Mouse (Mus musculus) MEL (cell line): Measurements from ENCODE around the gene Anapc13. TPM values are rescaled to one million over a fixed set of nuclear protein-coding genes. Genes with fewer than 3 reads are reported as not detected.

ENCODE experiments used
- DNase-seq: peaks from one replicate; pipeline ENCODE4 v3.0.0; 2011; ENCODE audit warnings: low read depth, low spot score
- H3K27ac ChIP-seq: 2 replicates; pipeline ENCODE4 v1.5.1; 2012; ENCODE audit warnings: low read depth, mild to moderate bottlenecking, control low read depth, low read length, moderate library complexity; ENCODE audit not compliant: control insufficient read depth
- H3K27me3 ChIP-seq, 2 experiments: fragments of 150-350 bp in 1 of 2; sonication (generic) in 1 of 2; 2 replicates each; pipeline ENCODE4 v1.6.1; 2012; ENCODE audit warnings: low read length in 2 of 2, mild to moderate bottlenecking in 2 of 2, improper control_type of control experiment in 1 of 2, moderate library complexity in 1 of 2; ENCODE audit not compliant: insufficient read depth in 2 of 2, control insufficient read depth in 1 of 2
- H3K36me3 ChIP-seq, 2 experiments: 2 replicates each; pipeline ENCODE4 v1.6.1; 2012 to 2014; ENCODE audit warnings: low read length in 2 of 2, improper control_type of control experiment in 1 of 2, inconsistent platforms in 1 of 2, mild to moderate bottlenecking in 1 of 2; ENCODE audit not compliant: insufficient read depth in 2 of 2, control insufficient read depth in 1 of 2
- H3K4me1 ChIP-seq, 2 experiments: fragments of 150-350 bp in 1 of 2; sonication (generic) in 1 of 2; 2 replicates each; pipeline ENCODE4 v1.6.1; 2012; ENCODE audit warnings: low read length in 2 of 2, improper control_type of control experiment in 1 of 2, mild to moderate bottlenecking in 1 of 2; ENCODE audit not compliant: insufficient read depth in 2 of 2, control insufficient read depth in 1 of 2
- H3K4me3 ChIP-seq, 2 experiments: fragments of 150-350 bp in 1 of 2; sonication (generic) in 1 of 2; 2 replicates each; pipeline ENCODE4 v1.5.1; 2012; ENCODE audit warnings: low read depth in 2 of 2, low read length in 2 of 2, mild to moderate bottlenecking in 2 of 2, moderate library complexity in 2 of 2, control low read depth in 1 of 2, improper control_type of control experiment in 1 of 2; ENCODE audit not compliant: control insufficient read depth in 1 of 2, insufficient read depth in 1 of 2
- H3K79me2 ChIP-seq: 2 replicates; pipeline ENCODE4 v1.6.1; 2012; ENCODE audit warnings: mild to moderate bottlenecking, low read length, moderate library complexity; ENCODE audit not compliant: control insufficient read depth, poor library complexity, insufficient read depth
- H3K9ac ChIP-seq: 2 replicates; pipeline ENCODE4 v1.6.1; 2012; ENCODE audit warnings: low read depth, mild to moderate bottlenecking, control low read depth, low read length, moderate library complexity; ENCODE audit not compliant: control insufficient read depth, poor library complexity, severe bottlenecking
- H3K9me3 ChIP-seq: fragments of 150-350 bp; sonication (generic); replicated peaks from 2 replicates; pipeline ENCODE4 v1.6.1; 2012; ENCODE audit warnings: mild to moderate bottlenecking, low read length, improper control_type of control experiment, moderate library complexity; ENCODE audit not compliant: insufficient read depth
- CTCF ChIP-seq, 3 experiments: IDR thresholded peaks in 2 of 3; conservative IDR thresholded peaks in 1 of 3; 2 replicates each; pipeline ENCODE4 v1.5.1; 2011 to 2012; ENCODE audit warnings: low read length in 3 of 3, low read depth in 2 of 3, mild to moderate bottlenecking in 2 of 3, improper control_type of control experiment in 1 of 3, inconsistent platforms in 1 of 3, mixed read lengths in 1 of 3, moderate library complexity in 1 of 3; ENCODE audit not compliant: control insufficient read depth in 1 of 3, insufficient read depth in 1 of 3, poor library complexity in 1 of 3, severe bottlenecking in 1 of 3
- E2F4 ChIP-seq: IDR thresholded peaks from 2 replicates; pipeline ENCODE4 v1.6.1; 2011; ENCODE audit warnings: low read depth, low read length, improper control_type of control experiment, borderline replicate concordance
- ELF1 ChIP-seq: IDR thresholded peaks from 2 replicates; pipeline ENCODE4 v1.6.1; 2014; ENCODE audit warnings: low read depth, mild to moderate bottlenecking, inconsistent platforms, low read length, improper control_type of control experiment, moderate library complexity
- ETS1 ChIP-seq: IDR thresholded peaks from 2 replicates; pipeline ENCODE4 v1.6.1; 2012; ENCODE audit warnings: low read depth, mild to moderate bottlenecking, inconsistent platforms, low read length, improper control_type of control experiment, moderate library complexity
- GABPA ChIP-seq: IDR thresholded peaks from 2 replicates; pipeline ENCODE4 v1.6.1; 2012; ENCODE audit warnings: low read depth, mild to moderate bottlenecking, inconsistent platforms, low read length, improper control_type of control experiment, moderate library complexity
- GATA1 ChIP-seq: IDR thresholded peaks from 2 replicates; pipeline ENCODE4 v1.6.1; 2011; ENCODE audit warnings: low read depth, low read length, improper control_type of control experiment
- KAT2A ChIP-seq: conservative IDR thresholded peaks from 2 replicates; pipeline ENCODE4 v1.6.1; 2012; ENCODE audit warnings: low read depth, low read length, improper control_type of control experiment, inconsistent platforms
- MAFK ChIP-seq: IDR thresholded peaks from 2 replicates; pipeline ENCODE4 v1.6.1; 2011; ENCODE audit warnings: low read depth, mild to moderate bottlenecking, low read length, improper control_type of control experiment, borderline replicate concordance
- MAX ChIP-seq: IDR thresholded peaks from 2 replicates; pipeline ENCODE4 v1.6.1; 2011; ENCODE audit warnings: low read length, improper control_type of control experiment
- MXI1 ChIP-seq: IDR thresholded peaks from 2 replicates; pipeline ENCODE4 v1.6.1; 2011; ENCODE audit warnings: mild to moderate bottlenecking, low read depth, low read length, improper control_type of control experiment
- NRF1 ChIP-seq: IDR thresholded peaks from 2 replicates; pipeline ENCODE4 v1.6.1; 2014; ENCODE audit warnings: low read depth, mild to moderate bottlenecking, inconsistent platforms, low read length, improper control_type of control experiment, moderate library complexity; ENCODE audit not compliant: poor library complexity, insufficient read depth, severe bottlenecking
- RAD21 ChIP-seq: IDR thresholded peaks from 2 replicates; pipeline ENCODE4 v1.6.1; 2011; ENCODE audit warnings: mild to moderate bottlenecking, low read depth, low read length, improper control_type of control experiment
- SIN3A ChIP-seq: IDR thresholded peaks from 2 replicates; pipeline ENCODE4 v1.6.1; 2012; ENCODE audit warnings: low read length, improper control_type of control experiment, inconsistent platforms
- SMC3 ChIP-seq: IDR thresholded peaks from 2 replicates; pipeline ENCODE4 v1.6.1; 2011; ENCODE audit warnings: low read depth, low read length, improper control_type of control experiment
- TAL1 ChIP-seq: IDR thresholded peaks from 2 replicates; pipeline ENCODE4 v1.6.1; 2012; ENCODE audit warnings: mild to moderate bottlenecking, inconsistent platforms, low read length, moderate library complexity, mixed read lengths
- TBP ChIP-seq: IDR thresholded peaks from 2 replicates; pipeline ENCODE4 v1.8.0; 2011; ENCODE audit warnings: low read depth, low read length, improper control_type of control experiment
- UBTF ChIP-seq: IDR thresholded peaks from 2 replicates; pipeline ENCODE4 v1.6.1; 2012; ENCODE audit warnings: low read depth, mild to moderate bottlenecking, inconsistent platforms, low read length, improper control_type of control experiment, moderate library complexity, borderline replicate concordance; ENCODE audit not compliant: insufficient read depth
- USF1 ChIP-seq: IDR thresholded peaks from 2 replicates; pipeline ENCODE4 v1.6.1; 2014; ENCODE audit warnings: low read depth, mild to moderate bottlenecking, inconsistent platforms, low read length, improper control_type of control experiment, moderate library complexity
- USF2 ChIP-seq, 2 experiments: IDR thresholded peaks; 2 replicates each; pipeline ENCODE4 v1.6.1; 2011 to 2012; ENCODE audit warnings: improper control_type of control experiment in 2 of 2, low read length in 2 of 2, borderline replicate concordance in 1 of 2, inconsistent platforms in 1 of 2, low read depth in 1 of 2, mild to moderate bottlenecking in 1 of 2; ENCODE audit not compliant: insufficient read depth in 1 of 2
- ZMIZ1 ChIP-seq: IDR thresholded peaks from 2 replicates; pipeline ENCODE4 v1.6.1; 2012; ENCODE audit warnings: low read depth, mild to moderate bottlenecking, inconsistent platforms, low read length, improper control_type of control experiment, moderate library complexity
- ZNF384 ChIP-seq: IDR thresholded peaks from 2 replicates; pipeline ENCODE4 v1.6.1; 2012; ENCODE audit warnings: low read depth, mild to moderate bottlenecking, inconsistent platforms, low read length, improper control_type of control experiment
- polyA plus RNA-seq, 2 experiments: library from polyadenylated mRNA; stranded (reverse) in 1 of 2; unstranded in 1 of 2; fragments of >175 nt in 1 of 2; fragments of >200 nt in 1 of 2; gene quantifications; 2 replicates each; pipeline versions ENCODE4 v1.2.1 to v1.2.4; 2012; ENCODE audit warnings: low replicate concordance in 2 of 2, low read depth in 1 of 2; ENCODE audit not compliant: insufficient read length in 2 of 2, insufficient read depth in 1 of 2, missing spikeins in 1 of 2
- total RNA-seq: library from RNA; depleted of rRNA; stranded (reverse); fragments of 300-350 nt; gene quantifications from 2 replicates; pipeline ENCODE4 v1.2.3, GENCODE M21; 2012

The Anapc13 gene
- total and polyA plus RNA-seq, 3 experiments: 89.9 to 113 TPM; not detected in 1

- TF ChIP-seq SIN3A (no peak), ELF1 (no peak), UBTF (no peak), ZMIZ1 (no peak)
- Histone ChIP-seq H3K36me3 (peaks cover 0 to 10% of the 10 kb centered on the region in 2 experiments; a peak in 2 of 4 replicates), H3K4me1 (peaks cover 4 to 18% of the 10 kb centered on the region in 2 experiments; a peak in 3 of 4 replicates), H3K79me2 (peaks cover 14% of the 10 kb centered on the region), H3K27me3 (no peaks in the 10 kb centered on the region), H3K9me3 (no peaks in the 10 kb centered on the region), H3K9ac (peak overlapping the region; percentile 99), H3K27ac (no peak overlapping the region), H3K4me3 (peak overlapping the region; percentile 70 to 97)
- DNase-seq: no peak
Measured at GRCm38 (mm10) chr9:102627442-102627841, 1.3 kb downstream of the Anapc13 start.

DNA sequence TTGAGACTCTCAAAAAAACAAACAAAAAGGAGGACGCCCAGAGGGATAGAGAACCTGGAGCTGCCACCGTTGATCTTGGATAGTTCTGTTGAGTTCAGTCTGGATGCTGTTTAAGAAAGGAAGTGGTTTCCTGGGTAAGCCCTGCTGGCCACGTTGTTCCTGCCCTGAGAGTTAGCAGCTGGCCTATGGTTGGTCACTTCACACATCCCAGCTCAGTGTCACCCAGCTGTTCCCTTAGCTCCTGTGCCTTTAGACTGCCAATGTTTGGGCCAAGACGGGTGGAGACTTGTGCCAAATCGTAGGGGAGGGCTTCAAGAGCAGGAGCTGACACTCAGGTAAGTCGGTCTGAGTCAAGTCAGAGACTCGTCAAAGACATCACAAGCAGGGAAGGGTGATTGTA, 3.0 kb downstream of the Anapc13 start:
- peaks cover 4 to 14% of the 10 kb centered on the region in 2 experiments; a peak in 3 of 4 replicates for H3K4me1 ChIP-seq
- no peak for DNase-seq
- no peak for TF ChIP-seq KAT2A
- TF ChIP-seq ZNF384: no peak
- TF ChIP-seq RAD21: no peak
- TF ChIP-seq CTCF (IDR thresholded peaks at IDR 0.05 in 2 of 3, conservative IDR thresholded peaks at IDR 0.05 in 1 of 3; ENCODE audit: control insufficient read depth in 1 of 3, insufficient read depth in 1 of 3, low read depth in 2 of 3, low read length in 3 of 3, poor library complexity in 1 of 3, severe bottlenecking in 1 of 3): no peak
- TF ChIP-seq TAL1: no peak
- TF ChIP-seq ETS1: no peak
- no peak for TF ChIP-seq USF2 (IDR thresholded peaks at IDR 0.05; ENCODE audit: borderline replicate concordance in 1 of 2, insufficient read depth in 1 of 2, low read depth in 1 of 2, low read length in 2 of 2)
- no peak for TF ChIP-seq TBP
- TF ChIP-seq GATA1: no peak
- no peak for TF ChIP-seq USF1
- TF ChIP-seq MXI1: no peak
- no peak for TF ChIP-seq MAX
- no peak for TF ChIP-seq NRF1
- no peak for TF ChIP-seq E2F4
- TF ChIP-seq MAFK: no peak
- TF ChIP-seq GABPA: no peak
- no peak for TF ChIP-seq SMC3
- TF ChIP-seq ZMIZ1: no peak
- TF ChIP-seq, all 39 proteins: peak for 0

More for the DNA sequence above, 3.0 kb downstream of the Anapc13 start:
- H3K36me3 ChIP-seq: peaks cover 0 to 7% of the 10 kb centered on the region in 2 experiments; a peak in 2 of 4 replicates
- H3K9ac ChIP-seq: no peak overlapping the region
- no peak overlapping the region for H3K4me3 ChIP-seq
- no peaks in the 10 kb centered on the region for H3K27me3 ChIP-seq
- H3K9me3 ChIP-seq: no peaks in the 10 kb centered on the region
- H3K79me2 ChIP-seq: peaks cover 14% of the 10 kb centered on the region
- no peak overlapping the region for H3K27ac ChIP-seq
